17 mouse cellular contexts compared by ENCODE assay signal in the genomic region with DNA sequence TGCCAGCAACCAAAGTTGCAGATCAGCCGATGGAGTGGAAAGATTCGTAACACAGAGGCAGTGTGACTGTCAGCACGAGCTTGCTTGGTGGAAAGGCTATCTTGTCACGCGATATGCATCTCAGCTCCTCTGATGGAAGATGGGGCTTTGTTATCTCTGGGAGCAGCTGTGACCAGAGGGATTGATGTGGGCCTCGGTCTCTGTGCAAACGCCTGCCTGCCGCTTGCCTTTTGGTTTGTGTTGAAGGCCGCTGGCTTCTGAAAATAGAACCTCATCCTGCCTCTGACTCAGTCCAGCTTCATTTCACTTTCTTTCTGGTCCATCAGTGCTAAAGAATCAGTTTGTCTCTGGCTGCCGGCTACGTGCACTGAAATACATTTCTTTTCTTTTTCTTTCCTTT. TPM values are rescaled to one million over a fixed set of nuclear protein-coding genes. Genes with fewer than 3 reads are reported as not detected.
DNase-seq lines count a peak whose midpoint lies in the region; ATAC-seq and TF ChIP-seq lines count a peak whose summit lies in the region.
"Had no signal": no experiment of that assay in that cellular context is flagged by ENCODE, and none has a peak within 500 bp of the region (broad histone marks: within the 10 kb centered on the region; RNA-seq: fewer than 3 reads in every experiment).

No protein-coding gene starts in this region.

- no peak for ATAC-seq in kidney, embryonic 16.5 days (ENCODE audit: low FRiP score, low TSS enrichment)
- ATAC-seq in megakaryocyte progenitor cell, adult 5-6 weeks (replicated peaks; ENCODE audit: poor library complexity), result peak; percentile 51

- no peak for TF ChIP-seq POLR2A in brain, embryonic 14.5 days (IDR thresholded peaks at IDR 0.05; ENCODE audit: borderline replicate concordance, extremely low read depth, insufficient read depth, insufficient read length, poor library complexity, severe bottlenecking)

- no peak overlapping the region for H3K4me3 ChIP-seq in kidney, embryonic 16.5 days (ENCODE audit: low read length)
- H3K4me3 ChIP-seq: neural tube, embryonic 12.5 days had no signal

- TF ChIP-seq CTCF in brain, embryonic 14.5 days (IDR thresholded peaks at IDR 0.05; ENCODE audit: borderline replicate concordance, extremely low read depth, insufficient read depth, insufficient read length), result no peak

- no peaks in the 10 kb centered on the region for H3K36me3 ChIP-seq in kidney, embryonic 16.5 days (ENCODE audit: insufficient read depth, low read length)
- H3K36me3 ChIP-seq: neural tube, embryonic 12.5 days had no signal

- 0 out of 2 replicates have a peak, but pooled peaks cover 3% of the 10 kb centered on the region for H3K4me1 ChIP-seq in kidney, embryonic 16.5 days (ENCODE audit: insufficient read depth, low read length)
- H3K4me1 ChIP-seq: neural tube, embryonic 12.5 days had no signal

- 44% methylated on average over 11 of the region's 11 CpGs for WGBS in kidney, embryonic 16.5 days

- DNase-seq in adrenal gland, adult (ENCODE audit: inconsistent age in 2 of 2, low spot score in 1 of 2), result peak; percentile 60 to 86
- DNase-seq in adrenal gland, postnatal 4 days (ENCODE audit: low spot score in 2 of 2), result no peak
- no peak for DNase-seq in kidney, postnatal 4 days
- DNase-seq in brain, embryonic 14.5 days (ENCODE audit: low read depth), result peak; percentile 50
- DNase-seq in ovary, postnatal 14 days (ENCODE audit: low spot score), result no peak
- no peak for DNase-seq in spleen, postnatal 14 days (ENCODE audit: low spot score in 2 of 2)
- DNase-seq: cerebellum, postnatal 25 days; lung, postnatal 4 days; thymus, adult 18-20 months had no signal

- no peak overlapping the region for H3K4me2 ChIP-seq in kidney, embryonic 16.5 days (replicated peaks; ENCODE audit: low read depth, low read length)
- H3K4me2 ChIP-seq: neural tube, embryonic 12.5 days had no signal

- no peak overlapping the region for H3K27ac ChIP-seq in kidney, embryonic 16.5 days (ENCODE audit: low read length)
- H3K27ac ChIP-seq: neural tube, embryonic 12.5 days had no signal

- 0 out of 2 replicates have a peak overlapping the region, but pooled peaks have one; percentile 16 for H3K9ac ChIP-seq in kidney, embryonic 16.5 days (replicated peaks; ENCODE audit: low read length)
- H3K9ac ChIP-seq: neural tube, embryonic 12.5 days had no signal

- H3K9me3 ChIP-seq in kidney, embryonic 16.5 days (ENCODE audit: low read length), result no peaks in the 10 kb centered on the region
- H3K9me3 ChIP-seq: neural tube, embryonic 12.5 days had no signal

- no peaks in the 10 kb centered on the region for H3K27me3 ChIP-seq in kidney, embryonic 16.5 days (ENCODE audit: insufficient read depth, low read length)
- H3K27me3 ChIP-seq: neural tube, embryonic 12.5 days had no signal

RNA-seq across cellular contexts. Expression of a gene that starts 13.6 kb away (rescaled TPM):
- total RNA-seq in adrenal gland, postnatal 4 days (2021), result 1 to 10 TPM; 1.5 TPM
- 0.31 and 1.1 TPM in 2 replicates for polyA plus RNA-seq in kidney, embryonic 16.5 days (2015; fragmentation: Nextera tagmentation; extraction: Ambion mirVana)
- 0.26 TPM in 1 of 2 replicates, not detected in the other for polyA plus RNA-seq in brain, embryonic 14.5 days (2012; rRNA removed)
- total RNA-seq in megakaryocyte progenitor cell, adult 5-6 weeks (2015), result 1.1 and 1.2 TPM in 2 replicates
- total RNA-seq in megakaryocyte progenitor cell, adult 5-6 weeks (2017), result 0.96 and 1.5 TPM in 2 replicates
- polyA plus RNA-seq: erythroblast, embryonic 14.5 days; small intestine, adult 2 months had no signal

RNA-seq across cellular contexts. Expression of a gene that starts 47.9 kb away (rescaled TPM):
- total RNA-seq in adrenal gland, postnatal 4 days (2021), result not detected
- polyA plus RNA-seq in kidney, embryonic 16.5 days (2015; fragmentation: Nextera tagmentation; extraction: Ambion mirVana), result 0.14 TPM in 1 of 2 replicates, not detected in the other
- polyA plus RNA-seq in brain, embryonic 14.5 days (2012; rRNA removed), result 0.08 TPM in 1 of 2 replicates, not detected in the other
- total RNA-seq in megakaryocyte progenitor cell, adult 5-6 weeks (2015), result not detected in 2 replicates
- total RNA-seq in megakaryocyte progenitor cell, adult 5-6 weeks (2017), result 0.34 TPM in 1 of 2 replicates, not detected in the other
- total RNA-seq: adrenal gland, adult 18-20 months; gastrocnemius, adult 18-20 months had no signal
- polyA plus RNA-seq: erythroblast, embryonic 14.5 days; limb, embryonic 11.5 days; neural tube, embryonic 12.5 days; small intestine, adult 2 months had no signal

Comparison
In these comparisons a context has a peak if more than half of its experiments do, and no peak if none do; other contexts are left out.
1. DNase-seq: peak in adrenal gland, adult (2 of 2) and brain, embryonic 14.5 days (single experiment); none in adrenal gland, postnatal 4 days (0 of 2), kidney, postnatal 4 days (0 of 2), ovary, postnatal 14 days (single experiment) and spleen, postnatal 14 days (0 of 2).